Mouse (Mus musculus) MEL (cell line): ENCODE results near the gene Krt7.

ENCODE experiments used
- CTCF ChIP-seq, 3 experiments: IDR thresholded peaks in 2 of 3; conservative IDR thresholded peaks in 1 of 3; 2 replicates each; pipeline ENCODE4 v1.5.1; 2011 to 2012; ENCODE audit warnings: low read length in 3 of 3, low read depth in 2 of 3, mild to moderate bottlenecking in 2 of 3, improper control_type of control experiment in 1 of 3, inconsistent platforms in 1 of 3, mixed read lengths in 1 of 3, moderate library complexity in 1 of 3; ENCODE audit not compliant: control insufficient read depth in 1 of 3, insufficient read depth in 1 of 3, poor library complexity in 1 of 3, severe bottlenecking in 1 of 3
- EP300 ChIP-seq, 2 experiments: IDR thresholded peaks; 2 replicates each; pipeline ENCODE4 v1.6.1; 2011; ENCODE audit warnings: improper control_type of control experiment in 2 of 2, low read length in 2 of 2, low read depth in 1 of 2, mild to moderate bottlenecking in 1 of 2
- UBTF ChIP-seq: IDR thresholded peaks from 2 replicates; pipeline ENCODE4 v1.6.1; 2012; ENCODE audit warnings: low read depth, mild to moderate bottlenecking, inconsistent platforms, low read length, improper control_type of control experiment, moderate library complexity, borderline replicate concordance; ENCODE audit not compliant: insufficient read depth
- USF1 ChIP-seq: IDR thresholded peaks from 2 replicates; pipeline ENCODE4 v1.6.1; 2014; ENCODE audit warnings: low read depth, mild to moderate bottlenecking, inconsistent platforms, low read length, improper control_type of control experiment, moderate library complexity

- TF ChIP-seq USF1 (no peak), EP300 (IDR thresholded peaks at IDR 0.05; ENCODE audit: low read depth in 1 of 2, low read length in 2 of 2) (no peak), CTCF (IDR thresholded peaks at IDR 0.05 in 2 of 3, conservative IDR thresholded peaks at IDR 0.05 in 1 of 3; ENCODE audit: control insufficient read depth in 1 of 3, insufficient read depth in 1 of 3, low read depth in 2 of 3, low read length in 3 of 3, poor library complexity in 1 of 3, severe bottlenecking in 1 of 3) (no peak), UBTF (no peak)
Measured at GRCm38 (mm10) chr15:101469093-101469492, 58.2 kb downstream of the Krt7 start.
